Mouse (Mus musculus): Measurements from ENCODE around the gene Gpd1.
"Not testable (repeated sequence)": the region's sequence is repeated elsewhere in the genome, so short reads cannot be mapped to it uniquely, and the experiment has no call there.

The Gpd1 gene

DNA sequence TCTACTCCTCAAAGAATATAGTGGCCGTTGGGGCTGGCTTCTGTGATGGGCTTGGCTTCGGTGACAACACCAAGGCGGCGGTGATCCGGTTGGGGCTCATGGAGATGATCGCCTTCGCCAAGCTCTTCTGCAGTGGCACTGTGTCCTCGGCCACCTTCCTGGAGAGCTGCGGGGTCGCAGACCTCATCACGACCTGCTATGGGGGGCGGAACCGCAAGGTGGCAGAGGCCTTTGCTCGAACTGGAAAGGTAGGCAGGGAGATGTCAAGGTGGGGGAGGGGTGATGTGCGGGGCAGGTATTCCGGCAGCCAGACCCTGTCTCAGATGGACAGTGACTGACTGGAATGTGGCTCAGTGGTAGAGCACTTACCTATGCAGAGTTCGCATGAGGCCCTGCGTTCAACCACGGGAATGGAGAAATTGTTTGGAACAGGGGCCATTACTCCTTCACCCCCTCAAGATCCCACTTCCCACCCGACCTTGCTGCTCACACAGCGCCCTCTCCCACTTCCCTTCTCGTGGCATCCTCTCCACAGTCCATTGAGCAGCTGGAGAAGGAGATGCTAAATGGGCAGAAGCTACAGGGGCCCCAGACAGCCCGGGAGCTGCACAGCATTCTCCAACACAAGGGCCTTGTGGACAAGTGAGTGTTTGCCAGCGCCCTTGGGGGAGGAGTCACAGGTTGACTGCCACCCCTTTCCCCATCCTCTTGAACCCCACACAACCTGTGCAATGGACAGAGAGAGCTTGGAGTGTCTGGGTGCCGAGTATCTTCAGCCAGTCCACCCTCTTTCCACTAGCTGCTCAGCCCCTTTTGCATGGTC is 4.8 kb downstream of the Gpd1 start:
- no peak for ATAC-seq (ENCODE audit: low TSS enrichment)

DNA sequence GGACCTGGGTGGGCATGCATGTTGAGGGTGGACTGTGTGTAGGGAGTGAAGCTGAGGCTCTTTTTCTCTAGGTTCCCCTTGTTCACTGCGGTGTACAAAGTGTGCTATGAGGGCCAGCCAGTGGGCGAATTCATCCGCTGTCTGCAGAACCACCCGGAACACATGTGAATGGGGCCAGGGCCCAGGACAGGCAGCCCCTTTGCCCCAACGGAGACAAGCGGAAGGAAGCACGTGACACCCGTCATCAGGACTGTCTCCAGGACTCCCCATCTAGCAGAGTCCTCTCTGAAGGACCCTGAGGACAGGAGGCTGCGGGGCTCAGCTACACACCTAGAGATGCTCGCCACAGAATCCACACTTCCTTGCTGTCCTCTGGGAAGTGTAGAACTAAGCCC is 5.8 kb downstream of the Gpd1 start:
- ATAC-seq (ENCODE audit: low TSS enrichment): no peak

- no peak for ATAC-seq (ENCODE audit: low TSS enrichment)
These were observed 6.4 kb downstream of the Gpd1 start for GRCm38 (mm10) chr15:99723515-99724291.

GRCm38 (mm10) chr15:99724292-99725021 is 7.1 kb downstream of the Gpd1 start:
- ATAC-seq (ENCODE audit: low TSS enrichment): 0 out of 2 replicates have a peak, but pooled peaks have one; percentile 17

DNA sequence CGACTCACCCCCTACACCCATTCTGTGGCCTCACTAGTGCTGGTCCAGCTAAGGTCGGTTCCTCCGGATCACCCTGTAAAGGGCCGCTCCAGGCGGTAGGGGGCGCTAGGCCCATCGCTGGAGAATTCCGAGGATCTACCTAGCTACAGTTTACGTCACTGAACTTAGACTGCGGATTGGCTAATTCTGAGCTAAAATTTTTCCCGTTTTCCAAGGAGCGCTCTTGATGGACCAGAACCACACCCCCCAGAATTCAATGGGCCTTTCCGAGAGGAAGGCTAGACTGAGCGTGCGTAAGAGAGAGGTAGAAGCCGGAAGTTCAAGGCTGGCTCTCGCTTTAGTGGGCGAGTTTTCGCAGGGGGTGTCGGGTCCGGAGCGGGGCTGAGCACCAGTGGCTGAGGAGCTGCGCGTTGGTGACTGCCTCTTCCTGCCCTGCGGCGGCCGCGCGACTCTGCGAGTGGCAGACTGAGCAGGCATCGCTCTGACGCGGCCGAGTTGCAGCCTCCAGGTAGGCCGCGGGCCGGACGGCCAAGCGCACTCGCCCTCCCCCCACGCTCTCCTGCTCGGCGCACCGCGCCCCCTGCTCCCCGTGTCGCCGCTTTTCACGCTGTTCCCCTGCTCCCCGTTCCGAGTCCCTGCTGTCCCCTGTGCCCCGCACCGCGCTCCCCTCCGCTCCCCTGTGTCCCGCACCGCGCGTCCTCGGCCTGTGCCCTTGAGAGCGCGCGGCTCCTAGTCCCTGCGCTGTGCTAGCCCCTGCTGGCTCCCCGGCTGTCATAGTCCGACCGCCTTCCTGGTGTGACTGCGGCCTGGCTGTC is 8.2 kb downstream of the Gpd1 start, which contains the start of gene Cox14:
Gene Cox14 (plus strand): TSS at position 278 of the 815 bp plus-strand sequence.
- peak; percentile 84 for ATAC-seq (ENCODE audit: low TSS enrichment)

GRCm38 (mm10) chr15:99726549-99726948 is 9.2 kb downstream of the Gpd1 start:
- ATAC-seq (ENCODE audit: low TSS enrichment): no peak

GRCm38 (mm10) chr15:99727039-99727438 is 9.7 kb downstream of the Gpd1 start:
- not testable (repeated sequence) for ATAC-seq (ENCODE audit: low TSS enrichment)

DNA sequence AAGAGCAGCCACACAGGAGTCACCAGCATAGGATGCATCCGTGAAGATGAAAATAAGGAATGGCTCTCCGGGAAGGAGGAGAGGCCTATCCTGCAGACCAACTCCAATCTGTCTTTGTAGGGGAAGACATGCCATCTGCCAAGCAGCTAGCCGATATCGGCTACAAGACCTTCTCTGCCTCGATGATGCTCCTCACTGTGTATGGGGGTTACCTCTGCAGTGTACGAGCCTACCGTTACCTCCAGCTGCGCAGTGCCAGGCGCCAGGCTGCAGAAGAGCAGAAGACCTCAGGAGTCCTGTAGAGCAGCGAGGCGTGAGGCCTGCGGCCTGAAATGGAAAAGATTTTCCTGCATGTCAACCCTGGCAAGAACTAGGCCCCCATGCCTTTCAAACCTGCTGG is 10.2 kb downstream of the Gpd1 start:
- no peak for ATAC-seq (ENCODE audit: low TSS enrichment)

DNA sequence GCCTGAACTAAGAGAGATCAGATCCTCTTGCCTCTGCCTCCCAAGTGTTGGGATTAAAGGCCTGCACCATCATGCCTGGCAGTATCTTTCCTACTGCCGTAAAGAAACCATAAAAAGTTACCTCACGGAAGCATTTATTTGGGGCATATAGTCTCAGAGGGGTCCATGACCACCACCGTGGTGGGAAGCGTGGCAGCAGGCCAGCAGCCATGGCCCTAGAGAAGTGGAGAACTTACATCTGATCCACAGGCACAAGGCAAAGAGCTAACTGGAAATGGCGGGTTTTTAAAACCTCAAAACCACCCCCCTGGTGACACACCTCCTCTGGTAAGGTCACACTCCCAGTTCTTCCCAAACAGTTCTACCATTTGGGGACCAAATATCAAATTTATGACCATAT is 10.9 kb downstream of the Gpd1 start:
- ATAC-seq (ENCODE audit: low TSS enrichment): no peak

DNA sequence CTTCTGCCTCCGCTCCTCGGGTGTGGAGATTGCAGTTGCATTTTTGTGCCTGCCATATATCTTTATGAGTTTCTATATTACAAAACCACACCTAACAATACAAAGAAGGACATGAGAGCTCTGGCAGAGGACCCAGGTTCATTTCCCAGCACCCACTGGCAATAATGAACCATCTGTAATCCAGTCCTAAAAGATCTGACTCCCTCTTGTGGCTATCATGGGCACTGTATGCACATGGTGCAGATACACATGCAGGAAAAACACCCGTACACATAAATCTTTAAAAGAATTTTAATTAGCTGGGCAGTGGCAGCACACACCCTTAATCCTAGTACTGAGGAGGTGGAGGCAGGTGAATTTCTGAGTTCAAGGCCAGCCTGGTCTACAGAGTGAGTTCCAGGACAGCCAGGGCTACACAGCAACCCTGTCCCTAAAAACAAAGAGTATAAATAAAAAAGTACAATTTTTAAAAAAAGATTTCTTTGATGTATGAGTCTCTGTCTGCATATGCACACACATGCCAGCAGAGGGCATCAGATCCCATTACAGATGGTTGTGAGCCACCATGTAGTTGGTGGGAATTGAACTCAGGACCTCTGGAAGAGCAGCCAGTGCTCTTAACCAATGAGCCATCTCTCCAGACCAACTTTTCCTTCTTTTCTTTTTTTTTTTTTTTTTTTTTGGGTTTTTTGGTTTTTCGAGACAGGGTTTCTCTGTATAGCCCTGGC is 11.9 kb downstream of the Gpd1 start:
- no peak for ATAC-seq (ENCODE audit: low TSS enrichment)

- ATAC-seq (ENCODE audit: low TSS enrichment): no peak
These were observed 13.9 kb downstream of the Gpd1 start for GRCm38 (mm10) chr15:99731167-99731566.

- ATAC-seq (ENCODE audit: low TSS enrichment): no peak
These were observed 14.4 kb downstream of the Gpd1 start for GRCm38 (mm10) chr15:99731678-99732077.

DNA sequence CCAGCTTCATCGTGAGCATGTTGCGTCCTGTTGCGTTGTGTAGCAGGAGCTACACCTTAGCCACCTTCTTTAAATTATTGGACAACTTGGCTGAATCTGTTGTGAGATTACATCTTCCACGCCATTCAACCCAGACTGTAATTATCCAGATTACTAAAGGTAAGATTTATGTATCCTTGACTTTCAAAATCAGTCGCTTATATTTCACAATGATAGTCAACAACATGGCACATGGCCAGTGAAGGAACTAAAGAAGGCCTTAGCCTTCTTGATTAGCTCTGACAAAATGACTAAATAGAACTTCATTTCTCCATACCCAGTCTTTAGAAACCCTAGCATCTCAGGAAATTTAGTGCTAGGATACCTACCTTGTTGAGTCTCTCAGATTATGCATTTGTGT is 15.9 kb downstream of the Gpd1 start:
- no peak for ATAC-seq (ENCODE audit: low TSS enrichment)

GRCm38 (mm10) chr15:99735631-99736030 is 18.3 kb downstream of the Gpd1 start:
- ATAC-seq (ENCODE audit: low TSS enrichment): no peak

- peak; percentile 79; the same call in 1 of the 2 replicates for ATAC-seq (ENCODE audit: low TSS enrichment)
These were observed 19.4 kb downstream of the Gpd1 start for GRCm38 (mm10) chr15:99736675-99737074.

- no peak for ATAC-seq (ENCODE audit: low TSS enrichment)
These were observed 22.9 kb downstream of the Gpd1 start for GRCm38 (mm10) chr15:99740229-99740628.

DNA sequence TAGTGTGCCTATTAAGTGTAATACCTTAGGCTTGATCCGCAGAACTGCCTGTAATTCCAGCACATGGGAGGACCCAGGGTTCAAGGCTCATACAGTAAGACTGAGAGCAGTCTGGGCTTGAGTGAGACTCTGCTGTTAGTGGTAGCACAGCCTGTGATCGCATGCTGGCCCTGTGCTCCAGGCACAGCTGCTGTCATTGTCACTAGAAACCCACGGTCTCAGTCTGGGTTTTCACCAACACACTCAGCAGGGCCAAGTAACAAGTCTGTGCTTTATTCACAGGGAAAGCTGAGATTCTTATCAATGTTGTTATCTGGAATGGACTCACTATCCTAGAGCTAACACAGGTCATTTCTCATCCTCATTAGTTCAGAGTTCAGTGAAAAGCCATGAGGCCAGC is 36.9 kb downstream of the Gpd1 start:
- ATAC-seq (ENCODE audit: low TSS enrichment): no peak; the same call in 1 of the 2 replicates

DNA sequence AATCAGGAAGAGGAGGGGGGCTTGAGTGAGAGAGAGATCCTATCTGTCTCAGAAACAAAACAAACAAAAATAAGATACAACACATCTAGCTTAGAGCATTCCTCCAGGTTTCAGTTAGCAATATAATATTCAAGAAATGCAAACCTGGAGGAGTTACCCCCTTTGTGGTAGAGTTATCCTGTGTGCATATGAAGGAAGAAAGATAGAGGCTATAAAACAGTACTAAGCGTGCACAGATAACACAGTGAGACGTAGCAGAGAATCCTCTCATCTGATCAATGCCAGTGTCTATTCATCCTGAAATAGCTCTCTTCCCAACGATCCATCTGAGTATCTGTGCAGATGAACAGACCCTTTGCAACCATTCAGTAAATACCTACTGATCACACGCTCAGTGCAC is 50.2 kb downstream of the Gpd1 start:
- ATAC-seq (ENCODE audit: low TSS enrichment): no peak

- ATAC-seq (ENCODE audit: low TSS enrichment): no peak
These were observed 51.4 kb downstream of the Gpd1 start for GRCm38 (mm10) chr15:99768761-99769160.

- no peak for ATAC-seq (ENCODE audit: low TSS enrichment)
These were observed 53.7 kb downstream of the Gpd1 start for GRCm38 (mm10) chr15:99771004-99771500.

Data from frontal cortex, adult (tissue).